Mouse (Mus musculus): Measurements from ENCODE around the gene Pbx3. TPM values are rescaled to one million over a fixed set of nuclear protein-coding genes. Genes with fewer than 3 reads are reported as not detected.

Pbx3 gene
- polyA plus RNA-seq, 1 experiment from 2014 or later = 21.3 TPM

- Histone ChIP-seq H3K9me3 (replicated peaks; ENCODE audit: low read length) (no peaks in the 10 kb centered on the region), H3K36me3 (ENCODE audit: insufficient read depth, low read length) (no peaks in the 10 kb centered on the region), H3K27ac (no peak overlapping the region), H3K9ac (ENCODE audit: low read depth, low read length) (no peak overlapping the region), H3K4me3 (replicated peaks; ENCODE audit: low read depth, low read length) (no peak overlapping the region), H3K4me2 (ENCODE audit: low read length) (no peak overlapping the region), H3K4me1 (replicated peaks; ENCODE audit: insufficient read depth, low read length) (peaks cover 4% of the 10 kb centered on the region; the same call in 1 of the 2 replicates), H3K27me3 (ENCODE audit: insufficient read depth, low read length) (no peaks in the 10 kb centered on the region)
- ATAC-seq (replicated peaks; ENCODE audit: low FRiP score, low read depth) (no peak), DNase-seq (ENCODE audit: low spot score) (no peak)
- WGBS = 78% methylated on average over 4 of the region's 4 CpGs
- no peak for TF ChIP-seq CTCF (IDR thresholded peaks at IDR 0.05; ENCODE audit: low read depth)
Measured at GRCm38 (mm10) chr2:34239315-34239858, 133.6 kb downstream of the Pbx3 start.

- Histone ChIP-seq H3K27me3 (ENCODE audit: insufficient read depth, low read length) (no peaks in the 10 kb centered on the region), H3K4me3 (replicated peaks; ENCODE audit: low read depth, low read length) (no peak overlapping the region), H3K9me3 (replicated peaks; ENCODE audit: low read length) (no peaks in the 10 kb centered on the region), H3K27ac (no peak overlapping the region), H3K36me3 (ENCODE audit: insufficient read depth, low read length) (no peaks in the 10 kb centered on the region), H3K4me2 (ENCODE audit: low read length) (peak overlapping the region; percentile 19), H3K4me1 (replicated peaks; ENCODE audit: insufficient read depth, low read length) (peaks cover 9% of the 10 kb centered on the region; the same call in 1 of the 2 replicates), H3K9ac (ENCODE audit: low read depth, low read length) (no peak overlapping the region)
- WGBS = 21% methylated on average over 8 of the region's 8 CpGs
- ATAC-seq (replicated peaks; ENCODE audit: low FRiP score, low read depth) (no peak), DNase-seq (ENCODE audit: low spot score) (peak; percentile 45)
- no peak for TF ChIP-seq CTCF (IDR thresholded peaks at IDR 0.05; ENCODE audit: low read depth)
Measured at GRCm38 (mm10) chr2:34235467-34236075, 137.4 kb downstream of the Pbx3 start.

DNA sequence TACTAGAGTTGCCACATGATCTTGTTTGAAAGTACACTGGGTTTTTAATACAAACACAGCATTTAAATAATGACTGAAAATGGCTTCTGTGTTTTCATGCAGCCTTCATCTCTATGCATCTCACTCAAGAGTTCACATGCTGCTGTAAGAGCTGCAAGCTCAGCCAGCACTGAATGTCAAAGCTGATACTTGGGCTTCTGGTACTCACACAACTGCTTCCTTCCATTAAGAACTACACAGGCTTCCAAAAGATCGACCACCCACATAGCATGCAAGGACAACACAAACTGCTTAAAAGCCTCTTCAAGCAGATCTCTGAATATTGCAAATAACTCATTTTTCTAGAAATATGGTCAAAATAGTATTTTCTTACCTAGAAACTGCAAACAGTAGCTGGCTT lies 138.7 kb downstream of the Pbx3 start:
- Histone ChIP-seq H3K36me3 (ENCODE audit: insufficient read depth, low read length) (no peaks in the 10 kb centered on the region), H3K9me3 (replicated peaks; ENCODE audit: low read length) (no peaks in the 10 kb centered on the region), H3K4me2 (ENCODE audit: low read length) (no peak overlapping the region), H3K27me3 (ENCODE audit: insufficient read depth, low read length) (no peaks in the 10 kb centered on the region), H3K4me3 (replicated peaks; ENCODE audit: low read depth, low read length) (no peak overlapping the region), H3K9ac (ENCODE audit: low read depth, low read length) (no peak overlapping the region), H3K27ac (no peak overlapping the region), H3K4me1 (replicated peaks; ENCODE audit: insufficient read depth, low read length) (peaks cover 9% of the 10 kb centered on the region; the same call in 1 of the 2 replicates)
- ATAC-seq (replicated peaks; ENCODE audit: low FRiP score, low read depth) (no peak), DNase-seq (ENCODE audit: low spot score) (no peak)
- TF ChIP-seq CTCF (IDR thresholded peaks at IDR 0.05; ENCODE audit: low read depth) = no peak
- WGBS = 37% methylated on average over 1 of the region's 1 CpGs

GRCm38 (mm10) chr2:34233271-34233670 lies 139.7 kb downstream of the Pbx3 start:
- no peaks in the 10 kb centered on the region for H3K27me3 ChIP-seq (ENCODE audit: insufficient read depth, low read length)
- no peak for ATAC-seq (replicated peaks; ENCODE audit: low FRiP score, low read depth)
- 89% methylated on average over 5 of the region's 5 CpGs for WGBS
- no peaks in the 10 kb centered on the region for H3K36me3 ChIP-seq (ENCODE audit: insufficient read depth, low read length)
- DNase-seq (ENCODE audit: low spot score) = no peak
- no peak overlapping the region for H3K4me3 ChIP-seq (replicated peaks; ENCODE audit: low read depth, low read length)
- H3K9me3 ChIP-seq (replicated peaks; ENCODE audit: low read length) = no peaks in the 10 kb centered on the region
- H3K9ac ChIP-seq (ENCODE audit: low read depth, low read length) = no peak overlapping the region
- no peak overlapping the region for H3K27ac ChIP-seq
- peaks cover 9% of the 10 kb centered on the region; the same call in 1 of the 2 replicates for H3K4me1 ChIP-seq (replicated peaks; ENCODE audit: insufficient read depth, low read length)
- TF ChIP-seq CTCF (IDR thresholded peaks at IDR 0.05; ENCODE audit: low read depth) = no peak
- no peak overlapping the region for H3K4me2 ChIP-seq (ENCODE audit: low read length)

DNA sequence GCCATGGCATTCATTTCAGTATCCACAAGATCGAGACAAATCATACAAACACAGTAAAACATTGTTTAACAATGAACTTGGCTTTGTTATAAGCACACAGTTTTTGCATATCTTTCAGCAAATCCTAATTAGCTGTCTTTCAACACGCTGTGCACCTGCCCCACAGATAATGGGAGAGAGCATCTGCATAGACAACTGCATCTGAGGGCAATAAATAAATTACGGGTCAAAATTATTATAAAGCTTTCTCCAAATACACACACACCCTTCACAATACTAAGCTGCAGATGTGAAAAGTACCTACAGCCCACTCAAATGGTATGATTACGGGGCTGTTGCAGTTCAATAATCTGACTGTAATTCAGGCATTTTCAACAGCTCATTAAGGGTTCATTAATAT lies 145.3 kb downstream of the Pbx3 start:
- no peak for ATAC-seq (replicated peaks; ENCODE audit: low FRiP score, low read depth)
- no peaks in the 10 kb centered on the region for H3K27me3 ChIP-seq (ENCODE audit: insufficient read depth, low read length)
- H3K9me3 ChIP-seq (replicated peaks; ENCODE audit: low read length) = no peaks in the 10 kb centered on the region
- H3K36me3 ChIP-seq (ENCODE audit: insufficient read depth, low read length) = no peaks in the 10 kb centered on the region
- H3K4me3 ChIP-seq (replicated peaks; ENCODE audit: low read depth, low read length) = no peak overlapping the region
- no peak for DNase-seq (ENCODE audit: low spot score)
- no peak overlapping the region for H3K9ac ChIP-seq (ENCODE audit: low read depth, low read length)
- no peak overlapping the region for H3K27ac ChIP-seq
- TF ChIP-seq CTCF (IDR thresholded peaks at IDR 0.05; ENCODE audit: low read depth) = no peak
- H3K4me1 ChIP-seq (replicated peaks; ENCODE audit: insufficient read depth, low read length) = 0 out of 2 replicates have a peak, but pooled peaks cover 5% of the 10 kb centered on the region
- WGBS = 87% methylated on average over 4 of the region's 4 CpGs
- H3K4me2 ChIP-seq (ENCODE audit: low read length) = no peak overlapping the region

GRCm38 (mm10) chr2:34225470-34225869 lies 147.5 kb downstream of the Pbx3 start:
- Histone ChIP-seq H3K27ac (no peak overlapping the region), H3K36me3 (ENCODE audit: insufficient read depth, low read length) (no peaks in the 10 kb centered on the region), H3K9me3 (replicated peaks; ENCODE audit: low read length) (no peaks in the 10 kb centered on the region), H3K4me3 (replicated peaks; ENCODE audit: low read depth, low read length) (no peak overlapping the region), H3K27me3 (ENCODE audit: insufficient read depth, low read length) (no peaks in the 10 kb centered on the region), H3K4me2 (ENCODE audit: low read length) (no peak overlapping the region), H3K9ac (ENCODE audit: low read depth, low read length) (no peak overlapping the region), H3K4me1 (replicated peaks; ENCODE audit: insufficient read depth, low read length) (no peaks in the 10 kb centered on the region)
- WGBS = 43% methylated on average over 6 of the region's 6 CpGs
- TF ChIP-seq CTCF (IDR thresholded peaks at IDR 0.05; ENCODE audit: low read depth) = no peak
- DNase-seq (ENCODE audit: low spot score) = no peak
- no peak for ATAC-seq (replicated peaks; ENCODE audit: low FRiP score, low read depth)
